Mouse (Mus musculus): ENCODE measurements at regions not wholly inside any gene's neighbourhood (a gene's known extent, or its start where the extent isn't known, plus 50 kb on each side); places are given as distances from the start of the nearest gene placed in this dataset.

GRCm38 (mm10) chr9:86103607-86104006 lies 261.4 kb downstream of the Tpbg start:
- peaks cover 16 to 50% of the 10 kb centered on the region in 2 experiments for H3K4me1 ChIP-seq (ENCODE audit: control insufficient read depth in 1 of 2, insufficient read depth in 2 of 2)
- in situ Hi-C loops (cut with MboI; ENCODE audit: low pct_ligation_motif_present, low pct_unique_long_range_greater_than_20kb, low sequenced_read_pairs) (no loop called here), dilution Hi-C loops (cut with MboI; ENCODE audit: extremely low pct_ligation_motif_present, extremely low pct_unique_long_range_greater_than_20kb, low sequenced_read_pairs) (no loop called here)
- DNase-seq (ENCODE audit: extremely low read depth): peak; percentile 49
- no peak overlapping the region for H3K27ac ChIP-seq (ENCODE audit: insufficient read depth, low read depth)
- H3K79me2 ChIP-seq (replicated peaks; ENCODE audit: control insufficient read depth, extremely low read depth, insufficient read depth, poor library complexity, severe bottlenecking): no peaks in the 10 kb centered on the region
- H3K9ac ChIP-seq (ENCODE audit: insufficient read depth, low read depth): no peak overlapping the region
- H3K4me2 ChIP-seq (ENCODE audit: insufficient read depth, low read depth, poor library complexity, severe bottlenecking): no peak overlapping the region
- no peaks in the 10 kb centered on the region for H3K9me3 ChIP-seq (replicated peaks; ENCODE audit: low read length)
- no peaks in the 10 kb centered on the region for H3K27me3 ChIP-seq (replicated peaks)
- no peaks in the 10 kb centered on the region for H3K36me3 ChIP-seq (replicated peaks in 1 of 2; ENCODE audit: control insufficient read depth in 1 of 2, insufficient read depth in 1 of 2, low read length in 1 of 2)
- TF ChIP-seq NELFE (IDR thresholded peaks at IDR 0.05; ENCODE audit: low read depth, low read length) (no peak), EP300 (IDR thresholded peaks at IDR 0.05; ENCODE audit: low read length) (peak; percentile 36; the same call in 1 of the 2 replicates), ZNF384 (IDR thresholded peaks at IDR 0.05; ENCODE audit: low read depth, low read length) (peak; percentile 86), KAT2A (IDR thresholded peaks at IDR 0.05; ENCODE audit: insufficient replicate concordance, low read length) (no peak)
- no peak overlapping the region for H3K4me3 ChIP-seq (replicated peaks in 1 of 3; ENCODE audit: low read depth in 2 of 3, low read length in 2 of 3, poor library complexity in 1 of 3)

- dilution Hi-C loops (cut with MboI; ENCODE audit: extremely low pct_ligation_motif_present, extremely low pct_unique_long_range_greater_than_20kb, low sequenced_read_pairs): no loop called here
These were observed 262.5 kb downstream of the Tpbg start for GRCm38 (mm10) chr9:86104664-86105063.

GRCm38 (mm10) chr9:86105851-86106250 lies 263.7 kb downstream of the Tpbg start:
- DNase-seq (ENCODE audit: extremely low read depth): no peak
- H3K27ac ChIP-seq (ENCODE audit: insufficient read depth, low read depth): no peak overlapping the region
- peaks cover 14 to 30% of the 10 kb centered on the region in 2 experiments for H3K4me1 ChIP-seq (ENCODE audit: control insufficient read depth in 1 of 2, insufficient read depth in 2 of 2)
- no peak for TF ChIP-seq TCF12 (IDR thresholded peaks at IDR 0.05; ENCODE audit: low read depth, low read length)
- no peak for TF ChIP-seq USF2 (conservative IDR thresholded peaks at IDR 0.05; ENCODE audit: low read depth, low read length)
- no peak for TF ChIP-seq CHD1 (IDR thresholded peaks at IDR 0.05; ENCODE audit: low read depth, low read length)
- TF ChIP-seq ZNF384 (IDR thresholded peaks at IDR 0.05; ENCODE audit: low read depth, low read length): no peak
- no peak for TF ChIP-seq CHD2 (IDR thresholded peaks at IDR 0.05; ENCODE audit: low read length)
- TF ChIP-seq IRF4 (IDR thresholded peaks at IDR 0.05; ENCODE audit: low read depth, low read length): no peak
- TF ChIP-seq MAX (IDR thresholded peaks at IDR 0.05; ENCODE audit: low read length): no peak
- no peak for TF ChIP-seq PAX5 (IDR thresholded peaks at IDR 0.05; ENCODE audit: low read length)
- no peak for TF ChIP-seq E2F4 (IDR thresholded peaks at IDR 0.05; ENCODE audit: insufficient replicate concordance, low read depth, low read length)
- no peak overlapping the region for H3K4me2 ChIP-seq (ENCODE audit: insufficient read depth, low read depth, poor library complexity, severe bottlenecking)
- no peak overlapping the region for H3K4me3 ChIP-seq (replicated peaks in 1 of 3; ENCODE audit: low read depth in 2 of 3, low read length in 2 of 3, poor library complexity in 1 of 3)
- H3K36me3 ChIP-seq (replicated peaks in 1 of 2; ENCODE audit: control insufficient read depth in 1 of 2, insufficient read depth in 1 of 2, low read length in 1 of 2): no peaks in the 10 kb centered on the region
- H3K27me3 ChIP-seq (replicated peaks): no peaks in the 10 kb centered on the region
- in situ Hi-C loops (cut with MboI; ENCODE audit: low pct_ligation_motif_present, low pct_unique_long_range_greater_than_20kb, low sequenced_read_pairs) (no loop called here), dilution Hi-C loops (cut with MboI; ENCODE audit: extremely low pct_ligation_motif_present, extremely low pct_unique_long_range_greater_than_20kb, low sequenced_read_pairs) (no loop called here)
- H3K9ac ChIP-seq (ENCODE audit: insufficient read depth, low read depth): no peak overlapping the region
- H3K79me2 ChIP-seq (replicated peaks; ENCODE audit: control insufficient read depth, extremely low read depth, insufficient read depth, poor library complexity, severe bottlenecking): no peaks in the 10 kb centered on the region
- peaks cover 2% of the 10 kb centered on the region for H3K9me3 ChIP-seq (replicated peaks; ENCODE audit: low read length)

More at GRCm38 (mm10) chr9:86104664-86105063, 262.5 kb downstream of the Tpbg start:
- TF ChIP-seq MAX (IDR thresholded peaks at IDR 0.05; ENCODE audit: low read length) (0 out of 2 replicates have a peak, but pooled peaks have one; percentile 15), ZMIZ1 (IDR thresholded peaks at IDR 0.05; ENCODE audit: low read depth, low read length) (no peak), MYC (IDR thresholded peaks at IDR 0.05; ENCODE audit: low read depth, low read length) (peak; percentile 53; the same call in 1 of the 2 replicates), USF1 (IDR thresholded peaks at IDR 0.05; ENCODE audit: low read depth, low read length) (0 out of 2 replicates have a peak, but pooled peaks have one; percentile 9), SIN3A (IDR thresholded peaks at IDR 0.05; ENCODE audit: low read length) (no peak)
- in situ Hi-C loops (cut with MboI; ENCODE audit: low pct_ligation_motif_present, low pct_unique_long_range_greater_than_20kb, low sequenced_read_pairs): no loop called here
- Histone ChIP-seq H3K9ac (ENCODE audit: insufficient read depth, low read depth) (no peak overlapping the region), H3K4me3 (replicated peaks in 1 of 3; ENCODE audit: low read depth in 2 of 3, low read length in 2 of 3, poor library complexity in 1 of 3) (no peak overlapping the region), H3K4me2 (ENCODE audit: insufficient read depth, low read depth, poor library complexity, severe bottlenecking) (no peak overlapping the region; the same call in 1 of the 2 replicates), H3K4me1 (ENCODE audit: control insufficient read depth in 1 of 2, insufficient read depth in 2 of 2) (peaks cover 16 to 42% of the 10 kb centered on the region in 2 experiments), H3K27me3 (replicated peaks) (no peaks in the 10 kb centered on the region), H3K79me2 (replicated peaks; ENCODE audit: control insufficient read depth, extremely low read depth, insufficient read depth, poor library complexity, severe bottlenecking) (no peaks in the 10 kb centered on the region), H3K36me3 (replicated peaks in 1 of 2; ENCODE audit: control insufficient read depth in 1 of 2, insufficient read depth in 1 of 2, low read length in 1 of 2) (no peaks in the 10 kb centered on the region), H3K27ac (ENCODE audit: insufficient read depth, low read depth) (no peak overlapping the region), H3K9me3 (replicated peaks; ENCODE audit: low read length) (no peaks in the 10 kb centered on the region)
- peak; percentile 43 for DNase-seq (ENCODE audit: extremely low read depth)
